Mouse (Mus musculus) small intestine, adult 2 months (tissue): ENCODE results near the gene Rhpn2.

Experiments
- CTCF ChIP-seq: fragments of 200-500 bp; IDR thresholded peaks from 2 replicates; pipeline ENCODE4 v1.5.1; 2012; ENCODE audit warnings: low read depth, mild to moderate bottlenecking, control low read depth, inconsistent platforms, low read length, moderate library complexity, mixed read lengths; ENCODE audit not compliant: insufficient replicate concordance, insufficient read length; ENCODE audit errors: extremely low read depth
- POLR2A ChIP-seq: fragments of 200-500 bp; IDR thresholded peaks from 2 replicates; pipeline ENCODE4 v1.6.1; 2012; ENCODE audit warnings: low read depth, mild to moderate bottlenecking, control low read depth, inconsistent platforms, low read length, moderate library complexity

DNA sequence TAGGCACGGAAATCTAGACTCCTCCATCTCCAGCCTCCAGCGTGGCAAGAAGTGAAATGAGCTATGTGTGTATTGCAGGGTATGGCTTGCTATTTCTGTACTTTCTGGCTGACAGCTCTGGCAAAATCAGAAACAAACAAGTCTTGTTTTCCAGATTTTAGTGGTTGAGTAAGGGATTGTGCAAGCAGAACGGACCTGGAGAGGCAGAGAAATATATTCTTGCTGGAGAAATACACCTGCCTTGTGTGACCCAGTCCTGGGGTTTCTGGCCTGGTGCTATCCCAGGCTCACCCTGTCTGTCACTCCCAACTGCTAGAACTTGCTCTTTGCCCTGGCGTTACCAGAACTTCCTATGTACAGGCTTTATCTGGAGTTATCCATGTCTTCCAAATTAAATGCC, 8.5 kb downstream of the Rhpn2 start:
- no peak for TF ChIP-seq CTCF
- no peak for TF ChIP-seq POLR2A
